Mouse (Mus musculus) lung, postnatal 14 days (tissue): ENCODE results near the gene Tmem95.
"Not testable (repeated sequence)": the region's sequence is repeated elsewhere in the genome, so short reads cannot be mapped to it uniquely, and the experiment has no call there.

ENCODE experiments used
- DNase-seq: peaks from one replicate; pipeline ENCODE4 v3.0.0; 2021

Gene Tmem95

GRCm38 (mm10) chr11:69877878-69878277, at the start of gene Tmem95:
TSS of gene Tmem95 (minus strand) at chr11:69878018.
- no peak for DNase-seq

- DNase-seq: no peak
Observed at GRCm38 (mm10) chr11:69927501-69927900, 49.7 kb upstream of the Tmem95 start.

- DNase-seq: no peak
Observed at GRCm38 (mm10) chr11:69922796-69923195, 45.0 kb upstream of the Tmem95 start.

- no peak for DNase-seq
Observed at GRCm38 (mm10) chr11:69922012-69922756, 44.4 kb upstream of the Tmem95 start.

GRCm38 (mm10) chr11:69921114-69922011, 43.5 kb upstream of the Tmem95 start, which contains the start of gene Eif5a:
TSS of gene Eif5a (minus strand) at chr11:69921958.
- DNase-seq: peak; percentile 100

GRCm38 (mm10) chr11:69920266-69921031, 42.6 kb upstream of the Tmem95 start:
- no peak for DNase-seq

GRCm38 (mm10) chr11:69919661-69920265, 41.9 kb upstream of the Tmem95 start:
- peak; percentile 83 for DNase-seq

- no peak for DNase-seq
Observed at GRCm38 (mm10) chr11:69919053-69919452, 41.2 kb upstream of the Tmem95 start.

GRCm38 (mm10) chr11:69918118-69918517, 40.3 kb upstream of the Tmem95 start:
- no peak for DNase-seq

GRCm38 (mm10) chr11:69917379-69917948, 39.6 kb upstream of the Tmem95 start:
- DNase-seq: no peak

- not testable (repeated sequence) for DNase-seq
Observed at GRCm38 (mm10) chr11:69916652-69917378, 39.0 kb upstream of the Tmem95 start.

- DNase-seq: no peak
Observed at GRCm38 (mm10) chr11:69915667-69916627, 38.1 kb upstream of the Tmem95 start.

GRCm38 (mm10) chr11:69914917-69915430, 37.2 kb upstream of the Tmem95 start:
- no peak for DNase-seq

GRCm38 (mm10) chr11:69914372-69914764, 36.5 kb upstream of the Tmem95 start:
- no peak for DNase-seq

GRCm38 (mm10) chr11:69913554-69914371, 35.9 kb upstream of the Tmem95 start, which contains the start of gene Gps2:
TSS of gene Gps2 (plus strand) at chr11:69913888.
- peak; percentile 93 for DNase-seq

- DNase-seq: no peak
Observed at GRCm38 (mm10) chr11:69912716-69913530, 35.1 kb upstream of the Tmem95 start.

- no peak for DNase-seq
Observed at GRCm38 (mm10) chr11:69911701-69912100, 33.9 kb upstream of the Tmem95 start.
